Mouse (Mus musculus) midbrain, embryonic 11.5 days (tissue): ENCODE measurements at regions not wholly inside any gene's neighbourhood (a gene's known extent, or its start where the extent isn't known, plus 50 kb on each side); places are given as distances from the start of the nearest gene placed in this dataset.

Experiments
- ATAC-seq: fragments of 200-750 bp; cut with Nextera tagmentation; 2 replicates; pipeline ENCODE4 v1.8.0; 2017; ENCODE audit warnings: moderate TSS enrichment, moderate library complexity; ENCODE audit not compliant: low FRiP score
- DNase-seq: peaks from one replicate; pipeline ENCODE4 v3.0.0; 2015; ENCODE audit warnings: low spot score; ENCODE audit errors: missing footprints
- H3K27ac ChIP-seq: fragments of 300-500 bp; sonication (generic); 2 replicates; pipeline ENCODE4 v1.5.1; 2014; ENCODE audit warnings: low read depth, low read length
- H3K27me3 ChIP-seq: fragments of 300-500 bp; sonication (generic); 2 replicates; pipeline ENCODE4 v1.6.1; 2014; ENCODE audit warnings: mild to moderate bottlenecking, low read length, moderate library complexity, mixed read lengths; ENCODE audit not compliant: control insufficient read depth, insufficient read depth
- H3K36me3 ChIP-seq: fragments of 300-500 bp; sonication (generic); 2 replicates; pipeline ENCODE4 v1.6.1; 2014; ENCODE audit warnings: mild to moderate bottlenecking, low read length, moderate library complexity, mixed read lengths; ENCODE audit not compliant: control insufficient read depth, insufficient read depth
- H3K4me1 ChIP-seq: fragments of 300-500 bp; sonication (generic); 2 replicates; pipeline ENCODE4 v1.6.1; 2014; ENCODE audit warnings: low read length; ENCODE audit not compliant: control insufficient read depth, insufficient read depth
- H3K4me2 ChIP-seq: fragments of 300-500 bp; sonication (generic); 2 replicates; pipeline ENCODE4 v1.6.1; 2014; ENCODE audit warnings: mild to moderate bottlenecking, moderate library complexity
- H3K4me3 ChIP-seq: fragments of 300-500 bp; sonication (generic); 2 replicates; pipeline ENCODE4 v1.5.1; 2014; ENCODE audit warnings: low read depth, low read length
- H3K9ac ChIP-seq: fragments of 300-500 bp; sonication (generic); 2 replicates; pipeline ENCODE4 v1.6.1; 2014; ENCODE audit warnings: low read length
- H3K9me3 ChIP-seq: fragments of 300-500 bp; sonication (generic); 2 replicates; pipeline ENCODE4 v1.6.1; 2016; ENCODE audit warnings: low read length; ENCODE audit not compliant: control insufficient read depth
- WGBS: fragments of 180-500 bp; shearing (Covaris S2); extraction: QIAGEN DNeasy Blood & Tissue Kit; methylation state at CpG from one replicate; pipeline ENCODE4 v1.1.7; 2014; 5-methylcytosine and 5-hydroxymethylcytosine counted together

DNA sequence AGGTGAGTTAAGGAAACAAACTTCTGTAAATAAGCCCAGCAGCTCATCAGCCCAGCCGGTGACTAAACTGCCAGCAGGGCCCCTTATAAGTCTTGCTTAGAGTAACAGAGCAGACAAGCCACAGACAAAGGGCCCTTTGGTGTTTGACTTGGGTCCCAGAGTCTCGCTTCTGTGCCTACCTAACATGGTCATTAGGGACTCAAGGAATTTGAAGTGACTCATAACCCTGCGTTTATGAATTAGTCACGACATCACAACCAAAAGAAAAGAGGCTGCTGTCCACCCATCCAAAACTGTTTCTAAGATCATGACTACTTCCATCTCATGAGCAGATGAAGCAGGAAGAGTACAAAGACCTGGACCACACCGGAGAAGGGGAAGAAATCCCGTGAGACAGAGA, 227.5 kb upstream of the Fn1 start:
- Histone ChIP-seq H3K27ac (no peak overlapping the region), H3K9me3 (no peaks in the 10 kb centered on the region)

DNA sequence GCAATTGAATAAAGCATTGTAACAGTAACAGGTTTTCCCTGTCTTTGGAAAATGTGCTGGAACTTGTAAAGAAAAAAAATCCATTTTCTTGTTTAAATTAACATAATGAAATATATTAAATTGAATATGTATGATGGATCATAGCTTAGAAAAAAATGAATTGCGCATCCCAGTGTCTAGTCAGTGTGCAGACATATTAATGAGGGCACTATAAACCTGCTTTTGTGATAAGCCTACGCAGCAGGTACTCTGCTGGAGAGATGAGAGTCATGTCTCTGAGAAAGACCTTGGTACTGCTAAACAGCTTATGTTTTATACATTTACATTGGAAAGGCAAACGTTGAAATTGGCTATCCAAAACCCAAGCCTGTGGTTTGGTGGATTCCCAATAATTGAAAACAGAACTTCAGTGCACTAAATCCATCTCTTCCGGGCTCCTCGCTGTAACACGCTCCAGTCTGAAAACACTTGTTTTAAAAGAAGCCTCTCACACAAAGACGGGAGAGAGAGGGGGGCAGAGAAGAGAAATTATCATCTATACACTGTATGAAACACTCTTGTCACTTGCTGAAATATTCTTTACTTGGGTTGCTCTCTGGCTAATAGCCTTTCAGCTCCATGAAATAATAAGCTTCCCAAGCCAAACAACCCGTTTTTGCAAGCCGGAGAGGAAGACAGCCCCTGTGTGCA, 223.9 kb upstream of the Fn1 start:
- H3K36me3 ChIP-seq: no peaks in the 10 kb centered on the region
- H3K27ac ChIP-seq: no peak overlapping the region
- 82% methylated on average over 9 of the region's 9 CpGs for WGBS
- no peak for ATAC-seq
- no peaks in the 10 kb centered on the region for H3K27me3 ChIP-seq
- no peak for DNase-seq
- H3K9me3 ChIP-seq: no peaks in the 10 kb centered on the region
- no peak overlapping the region for H3K4me3 ChIP-seq
- no peak overlapping the region for H3K9ac ChIP-seq
- H3K4me2 ChIP-seq: no peak overlapping the region
- H3K4me1 ChIP-seq: no peaks in the 10 kb centered on the region

More for the DNA sequence above, 227.5 kb upstream of the Fn1 start:
- DNase-seq (no peak), ATAC-seq (no peak)
- 76% methylated on average over 6 of the region's 6 CpGs for WGBS
- H3K4me1 ChIP-seq: no peaks in the 10 kb centered on the region
- H3K4me2 ChIP-seq: no peak overlapping the region
- H3K9ac ChIP-seq: no peak overlapping the region
- H3K36me3 ChIP-seq: no peaks in the 10 kb centered on the region
- H3K27me3 ChIP-seq: no peaks in the 10 kb centered on the region
- no peak overlapping the region for H3K4me3 ChIP-seq

DNA sequence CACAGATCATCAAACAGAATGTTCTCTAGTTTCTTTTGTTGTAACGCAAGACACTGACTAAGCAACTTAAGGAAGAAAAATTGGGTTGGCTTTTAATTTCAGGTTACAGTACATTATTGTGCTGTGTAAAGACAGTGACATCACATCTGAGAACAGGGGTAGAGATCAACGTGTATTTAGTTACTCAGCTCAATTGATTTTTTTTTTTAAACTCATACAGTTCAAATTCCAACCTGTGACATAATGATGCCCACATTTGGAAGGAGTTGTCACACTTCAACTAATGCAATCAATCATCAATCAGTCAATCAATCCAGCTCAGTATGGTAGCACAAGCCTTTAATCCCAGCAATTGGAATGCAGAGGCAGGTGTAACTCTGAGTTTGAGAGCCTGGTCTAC, 221.0 kb upstream of the Fn1 start:
- Histone ChIP-seq H3K36me3 (no peaks in the 10 kb centered on the region), H3K27me3 (no peaks in the 10 kb centered on the region), H3K4me3 (no peak overlapping the region), H3K4me1 (no peaks in the 10 kb centered on the region), H3K27ac (no peak overlapping the region), H3K4me2 (no peak overlapping the region), H3K9ac (no peak overlapping the region), H3K9me3 (no peaks in the 10 kb centered on the region)
- no peak for DNase-seq
- 88% methylated on average over 2 of the region's 2 CpGs for WGBS
- no peak for ATAC-seq

DNA sequence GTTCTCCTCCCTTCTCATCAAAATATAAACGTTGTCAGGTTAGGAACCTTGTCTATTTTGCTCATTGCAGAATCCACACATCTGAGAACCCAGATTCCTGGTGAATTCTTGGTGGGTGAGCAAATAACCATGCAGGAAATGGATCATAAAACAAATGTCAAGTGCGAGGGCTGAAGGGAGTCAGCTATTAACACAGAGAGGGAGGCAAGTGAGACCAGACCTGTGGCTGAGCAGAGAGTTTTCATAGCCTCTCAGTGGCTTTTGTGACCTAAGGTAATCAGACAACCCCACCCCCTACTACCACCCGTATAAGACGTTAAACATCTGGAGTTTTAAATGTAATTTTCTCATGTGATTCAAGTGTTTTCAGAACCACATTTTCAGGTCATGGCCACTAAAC, 212.7 kb upstream of the Fn1 start:
- Histone ChIP-seq H3K27me3 (no peaks in the 10 kb centered on the region), H3K9me3 (no peaks in the 10 kb centered on the region), H3K4me3 (no peak overlapping the region), H3K4me1 (no peaks in the 10 kb centered on the region), H3K4me2 (no peak overlapping the region), H3K36me3 (no peaks in the 10 kb centered on the region), H3K9ac (no peak overlapping the region), H3K27ac (no peak overlapping the region)
- 80% methylated on average over 4 of the region's 4 CpGs for WGBS
- no peak for ATAC-seq
- no peak for DNase-seq

GRCm38 (mm10) chr1:71864749-71865148, 211.7 kb upstream of the Fn1 start:
- H3K4me3 ChIP-seq: no peak overlapping the region
- H3K27ac ChIP-seq: no peak overlapping the region
- no peaks in the 10 kb centered on the region for H3K36me3 ChIP-seq
- 82% methylated on average over 9 of the region's 9 CpGs for WGBS
- ATAC-seq (no peak), DNase-seq (no peak)
- H3K27me3 ChIP-seq: no peaks in the 10 kb centered on the region
- no peaks in the 10 kb centered on the region for H3K9me3 ChIP-seq
- no peaks in the 10 kb centered on the region for H3K4me1 ChIP-seq
- no peak overlapping the region for H3K9ac ChIP-seq
- H3K4me2 ChIP-seq: no peak overlapping the region

GRCm38 (mm10) chr1:71853212-71853611, 200.2 kb upstream of the Fn1 start:
- Histone ChIP-seq H3K9ac (no peak overlapping the region), H3K36me3 (no peaks in the 10 kb centered on the region), H3K27ac (no peak overlapping the region), H3K9me3 (no peaks in the 10 kb centered on the region), H3K4me2 (no peak overlapping the region), H3K4me1 (no peaks in the 10 kb centered on the region), H3K4me3 (no peak overlapping the region), H3K27me3 (no peaks in the 10 kb centered on the region)
- ATAC-seq (no peak), DNase-seq (no peak)
- 97% methylated on average over 2 of the region's 2 CpGs for WGBS

GRCm38 (mm10) chr1:71851268-71851667, 198.3 kb upstream of the Fn1 start:
- H3K9ac ChIP-seq: no peak overlapping the region
- H3K36me3 ChIP-seq: no peaks in the 10 kb centered on the region
- H3K4me1 ChIP-seq: no peaks in the 10 kb centered on the region
- ATAC-seq (no peak), DNase-seq (no peak)
- H3K4me2 ChIP-seq: no peak overlapping the region
- H3K4me3 ChIP-seq: no peak overlapping the region
- H3K27me3 ChIP-seq: no peaks in the 10 kb centered on the region
- no peak overlapping the region for H3K27ac ChIP-seq
- H3K9me3 ChIP-seq: no peaks in the 10 kb centered on the region
- 87% methylated on average over 8 of the region's 8 CpGs for WGBS

- no peaks in the 10 kb centered on the region for H3K36me3 ChIP-seq
- WGBS: 95% methylated on average over 5 of the region's 5 CpGs
- no peak overlapping the region for H3K27ac ChIP-seq
- no peak for ATAC-seq
- H3K9me3 ChIP-seq: no peaks in the 10 kb centered on the region
- no peaks in the 10 kb centered on the region for H3K4me1 ChIP-seq
- H3K27me3 ChIP-seq: no peaks in the 10 kb centered on the region
- no peak overlapping the region for H3K9ac ChIP-seq
- H3K4me2 ChIP-seq: no peak overlapping the region
- no peak for DNase-seq
- no peak overlapping the region for H3K4me3 ChIP-seq
Observed at GRCm38 (mm10) chr1:71848656-71849055, 195.7 kb upstream of the Fn1 start.

GRCm38 (mm10) chr1:71844938-71845685, 192.1 kb upstream of the Fn1 start:
- H3K4me3 ChIP-seq: no peak overlapping the region
- no peaks in the 10 kb centered on the region for H3K27me3 ChIP-seq
- peaks cover 3% of the 10 kb centered on the region; the same call in 1 of the 2 replicates for H3K9me3 ChIP-seq
- no peak overlapping the region for H3K27ac ChIP-seq
- no peaks in the 10 kb centered on the region for H3K36me3 ChIP-seq
- H3K4me2 ChIP-seq: no peak overlapping the region
- ATAC-seq: no peak
- H3K4me1 ChIP-seq: no peaks in the 10 kb centered on the region
- WGBS: 88% methylated on average over 16 of the region's 16 CpGs
- H3K9ac ChIP-seq: no peak overlapping the region
- DNase-seq: no peak
